Mouse (Mus musculus) MEL (cell line): ENCODE results near the gene Kcnh3. TPM values are rescaled to one million over a fixed set of nuclear protein-coding genes. Genes with fewer than 3 reads are reported as not detected.

Source experiments
- DNase-seq: peaks from one replicate; pipeline ENCODE4 v3.0.0; 2011; ENCODE audit warnings: low read depth, low spot score
- H3K27ac ChIP-seq: 2 replicates; pipeline ENCODE4 v1.5.1; 2012; ENCODE audit warnings: low read depth, mild to moderate bottlenecking, control low read depth, low read length, moderate library complexity; ENCODE audit not compliant: control insufficient read depth
- H3K27me3 ChIP-seq, 2 experiments: fragments of 150-350 bp in 1 of 2; sonication (generic) in 1 of 2; 2 replicates each; pipeline ENCODE4 v1.6.1; 2012; ENCODE audit warnings: low read length in 2 of 2, mild to moderate bottlenecking in 2 of 2, improper control_type of control experiment in 1 of 2, moderate library complexity in 1 of 2; ENCODE audit not compliant: insufficient read depth in 2 of 2, control insufficient read depth in 1 of 2
- H3K36me3 ChIP-seq, 2 experiments: 2 replicates each; pipeline ENCODE4 v1.6.1; 2012 to 2014; ENCODE audit warnings: low read length in 2 of 2, improper control_type of control experiment in 1 of 2, inconsistent platforms in 1 of 2, mild to moderate bottlenecking in 1 of 2; ENCODE audit not compliant: insufficient read depth in 2 of 2, control insufficient read depth in 1 of 2
- H3K4me1 ChIP-seq, 2 experiments: fragments of 150-350 bp in 1 of 2; sonication (generic) in 1 of 2; 2 replicates each; pipeline ENCODE4 v1.6.1; 2012; ENCODE audit warnings: low read length in 2 of 2, improper control_type of control experiment in 1 of 2, mild to moderate bottlenecking in 1 of 2; ENCODE audit not compliant: insufficient read depth in 2 of 2, control insufficient read depth in 1 of 2
- H3K4me3 ChIP-seq, 2 experiments: fragments of 150-350 bp in 1 of 2; sonication (generic) in 1 of 2; 2 replicates each; pipeline ENCODE4 v1.5.1; 2012; ENCODE audit warnings: low read depth in 2 of 2, low read length in 2 of 2, mild to moderate bottlenecking in 2 of 2, moderate library complexity in 2 of 2, control low read depth in 1 of 2, improper control_type of control experiment in 1 of 2; ENCODE audit not compliant: control insufficient read depth in 1 of 2, insufficient read depth in 1 of 2
- H3K79me2 ChIP-seq: 2 replicates; pipeline ENCODE4 v1.6.1; 2012; ENCODE audit warnings: mild to moderate bottlenecking, low read length, moderate library complexity; ENCODE audit not compliant: control insufficient read depth, poor library complexity, insufficient read depth
- H3K9ac ChIP-seq: 2 replicates; pipeline ENCODE4 v1.6.1; 2012; ENCODE audit warnings: low read depth, mild to moderate bottlenecking, control low read depth, low read length, moderate library complexity; ENCODE audit not compliant: control insufficient read depth, poor library complexity, severe bottlenecking
- H3K9me3 ChIP-seq: fragments of 150-350 bp; sonication (generic); replicated peaks from 2 replicates; pipeline ENCODE4 v1.6.1; 2012; ENCODE audit warnings: mild to moderate bottlenecking, low read length, improper control_type of control experiment, moderate library complexity; ENCODE audit not compliant: insufficient read depth
- CHD1 ChIP-seq: IDR thresholded peaks from 2 replicates; pipeline ENCODE4 v1.6.1; 2012; ENCODE audit warnings: low read depth, mild to moderate bottlenecking, inconsistent platforms, low read length, improper control_type of control experiment
- GATA1 ChIP-seq: IDR thresholded peaks from 2 replicates; pipeline ENCODE4 v1.6.1; 2011; ENCODE audit warnings: low read depth, low read length, improper control_type of control experiment
- MAZ ChIP-seq: IDR thresholded peaks from 2 replicates; pipeline ENCODE4 v1.6.1; 2012; ENCODE audit warnings: low read depth, mild to moderate bottlenecking, inconsistent platforms, low read length, improper control_type of control experiment
- MEF2A ChIP-seq: IDR thresholded peaks from 2 replicates; pipeline ENCODE4 v1.6.1; 2014; ENCODE audit warnings: low read depth, mild to moderate bottlenecking, inconsistent platforms, low read length, improper control_type of control experiment; ENCODE audit not compliant: poor library complexity, insufficient replicate concordance, severe bottlenecking; ENCODE audit errors: extremely low read depth
- MXI1 ChIP-seq: IDR thresholded peaks from 2 replicates; pipeline ENCODE4 v1.6.1; 2011; ENCODE audit warnings: mild to moderate bottlenecking, low read depth, low read length, improper control_type of control experiment
- MYC ChIP-seq: IDR thresholded peaks from 2 replicates; pipeline ENCODE4 v1.6.1; 2011; ENCODE audit warnings: low read depth, mild to moderate bottlenecking, low read length, improper control_type of control experiment, moderate library complexity
- POLR2A ChIP-seq, 2 experiments: IDR thresholded peaks; 2 replicates each; pipeline ENCODE4 v1.6.1; 2011 to 2012; ENCODE audit warnings: low read length in 2 of 2, mild to moderate bottlenecking in 2 of 2, control low read depth in 1 of 2, improper control_type of control experiment in 1 of 2, low read depth in 1 of 2, moderate library complexity in 1 of 2; ENCODE audit not compliant: control insufficient read depth in 1 of 2, insufficient read depth in 1 of 2, poor library complexity in 1 of 2
- POLR2AphosphoS5 ChIP-seq: IDR thresholded peaks from 2 replicates; pipeline ENCODE4 v1.6.1; 2012; ENCODE audit warnings: low read depth, borderline replicate concordance, mild to moderate bottlenecking, inconsistent platforms, low read length, moderate library complexity, mixed read lengths
- SIN3A ChIP-seq: IDR thresholded peaks from 2 replicates; pipeline ENCODE4 v1.6.1; 2012; ENCODE audit warnings: low read length, improper control_type of control experiment, inconsistent platforms
- TAL1 ChIP-seq: IDR thresholded peaks from 2 replicates; pipeline ENCODE4 v1.6.1; 2012; ENCODE audit warnings: mild to moderate bottlenecking, inconsistent platforms, low read length, moderate library complexity, mixed read lengths
- TCF12 ChIP-seq: IDR thresholded peaks from 2 replicates; pipeline ENCODE4 v1.6.1; 2014; ENCODE audit warnings: low read depth, mild to moderate bottlenecking, inconsistent platforms, low read length, improper control_type of control experiment, moderate library complexity
- UBTF ChIP-seq: IDR thresholded peaks from 2 replicates; pipeline ENCODE4 v1.6.1; 2012; ENCODE audit warnings: low read depth, mild to moderate bottlenecking, inconsistent platforms, low read length, improper control_type of control experiment, moderate library complexity, borderline replicate concordance; ENCODE audit not compliant: insufficient read depth
- USF2 ChIP-seq, 2 experiments: IDR thresholded peaks; 2 replicates each; pipeline ENCODE4 v1.6.1; 2011 to 2012; ENCODE audit warnings: improper control_type of control experiment in 2 of 2, low read length in 2 of 2, borderline replicate concordance in 1 of 2, inconsistent platforms in 1 of 2, low read depth in 1 of 2, mild to moderate bottlenecking in 1 of 2; ENCODE audit not compliant: insufficient read depth in 1 of 2
- polyA plus RNA-seq, 2 experiments: library from polyadenylated mRNA; stranded (reverse) in 1 of 2; unstranded in 1 of 2; fragments of >175 nt in 1 of 2; fragments of >200 nt in 1 of 2; gene quantifications; 2 replicates each; pipeline versions ENCODE4 v1.2.1 to v1.2.4; 2012; ENCODE audit warnings: low replicate concordance in 2 of 2, low read depth in 1 of 2; ENCODE audit not compliant: insufficient read length in 2 of 2, insufficient read depth in 1 of 2, missing spikeins in 1 of 2
- total RNA-seq: library from RNA; depleted of rRNA; stranded (reverse); fragments of 300-350 nt; gene quantifications from 2 replicates; pipeline ENCODE4 v1.2.3, GENCODE M21; 2012

The Kcnh3 gene
- total and polyA plus RNA-seq, 3 experiments, result 0.15 to 1.3 TPM; not detected in 1

DNA sequence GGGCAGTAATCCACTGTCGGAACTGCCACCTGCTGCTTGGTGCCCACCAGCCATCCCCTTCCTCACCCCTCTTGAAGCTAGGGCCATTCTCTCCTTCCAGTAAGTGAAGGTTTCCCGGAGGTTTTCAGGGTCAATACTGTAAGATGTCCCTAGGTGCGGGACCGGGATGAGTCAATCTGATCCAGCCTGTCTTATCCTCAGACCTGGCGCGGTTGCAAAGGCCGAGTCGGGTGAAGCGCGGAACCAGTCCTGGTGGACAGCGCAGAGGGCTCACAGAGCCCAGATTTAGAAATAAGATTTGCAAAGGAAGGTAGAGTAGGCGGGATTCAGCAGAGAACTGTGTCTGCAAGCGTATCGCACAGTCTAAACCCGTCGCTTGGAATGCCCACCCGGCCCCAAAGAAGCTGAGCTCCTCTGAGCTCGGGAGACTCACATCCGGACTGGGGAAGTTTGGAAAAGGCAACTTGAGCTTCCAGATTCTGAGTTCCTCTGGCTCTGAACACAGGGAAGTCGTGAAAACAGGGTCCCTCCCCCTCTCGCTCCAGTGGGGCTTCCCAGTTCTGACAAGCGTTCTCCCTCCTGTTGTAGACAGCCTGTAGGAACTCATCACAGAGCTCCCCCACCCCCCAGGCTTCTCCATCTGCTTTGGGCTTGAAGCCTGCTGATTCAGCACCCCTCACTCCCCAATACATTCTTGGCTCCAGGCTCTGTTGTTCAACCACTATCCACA is 585 bp downstream of the Kcnh3 start:
- Histone ChIP-seq H3K9ac (no peak overlapping the region), H3K4me3 (no peak overlapping the region)

GRCm38 (mm10) chr15:99226090-99226489 is 1.4 kb downstream of the Kcnh3 start:
- Histone ChIP-seq H3K9ac (no peak overlapping the region), H3K27me3 (peaks cover 7 to 15% of the 10 kb centered on the region in 2 experiments), H3K9me3 (no peaks in the 10 kb centered on the region), H3K79me2 (peaks cover 1% of the 10 kb centered on the region; the same call in 1 of the 2 replicates), H3K4me1 (peaks cover 3 to 11% of the 10 kb centered on the region in 2 experiments; a peak in 3 of 4 replicates), H3K27ac (no peak overlapping the region), H3K36me3 (peaks cover 0 to 7% of the 10 kb centered on the region in 2 experiments; a peak in 2 of 4 replicates), H3K4me3 (no peak overlapping the region)
- no peak for DNase-seq
- TF ChIP-seq TAL1, result no peak
- no peak for TF ChIP-seq MEF2A
- TF ChIP-seq POLR2AphosphoS5, result no peak
- TF ChIP-seq USF2 (IDR thresholded peaks at IDR 0.05; ENCODE audit: borderline replicate concordance in 1 of 2, insufficient read depth in 1 of 2, low read depth in 1 of 2, low read length in 2 of 2), result no peak
- TF ChIP-seq TCF12, result no peak
- TF ChIP-seq UBTF, result no peak
- no peak for TF ChIP-seq CHD1
- TF ChIP-seq MXI1, result no peak
- no peak for TF ChIP-seq GATA1

More for the DNA sequence above, 585 bp downstream of the Kcnh3 start:
- TF ChIP-seq TAL1, result no peak
- no peak for TF ChIP-seq MAZ
- no peak for TF ChIP-seq MEF2A
- TF ChIP-seq MYC, result no peak
- no peak for TF ChIP-seq POLR2AphosphoS5
- TF ChIP-seq POLR2A (IDR thresholded peaks at IDR 0.05; ENCODE audit: control insufficient read depth in 1 of 2, insufficient read depth in 1 of 2, low read depth in 1 of 2, low read length in 2 of 2, poor library complexity in 1 of 2), result no peak
- TF ChIP-seq MXI1, result no peak
- TF ChIP-seq SIN3A, result no peak
- Histone ChIP-seq H3K27ac (no peak overlapping the region), H3K36me3 (peaks cover 0 to 8% of the 10 kb centered on the region in 2 experiments; a peak in 2 of 4 replicates), H3K27me3 (peaks cover 7 to 17% of the 10 kb centered on the region in 2 experiments), H3K4me1 (peaks cover 3 to 12% of the 10 kb centered on the region in 2 experiments; a peak in 3 of 4 replicates), H3K79me2 (peaks cover 1% of the 10 kb centered on the region; the same call in 1 of the 2 replicates), H3K9me3 (no peaks in the 10 kb centered on the region)
- DNase-seq, result no peak
